Mouse (Mus musculus) Muller cell, postnatal 12 days (primary cell): Measurements from ENCODE around the gene Nipbl.
A peak's percentile ranks its signal among the peaks of the same experiment; 100 is the strongest.
"Not testable (repeated sequence)": the region's sequence is repeated elsewhere in the genome, so short reads cannot be mapped to it uniquely, and the experiment has no call there.

Experiments used
- DNase-seq: peaks from one replicate; pipeline ENCODE4 v3.0.0-alpha.2; 2015; ENCODE audit errors: inconsistent ontology term

The Nipbl gene

GRCm38 (mm10) chr15:8294150-8294549 is 150.1 kb downstream of the Nipbl start:
- DNase-seq: no peak

- DNase-seq: peak; percentile 24
Measured at GRCm38 (mm10) chr15:8291251-8291650, 153.0 kb downstream of the Nipbl start.

GRCm38 (mm10) chr15:8282155-8282554 is 162.1 kb downstream of the Nipbl start:
- DNase-seq: no peak

- no peak for DNase-seq
Measured at GRCm38 (mm10) chr15:8281701-8282100, 162.6 kb downstream of the Nipbl start.

- peak; percentile 44 for DNase-seq
Measured at GRCm38 (mm10) chr15:8279929-8280610, 164.2 kb downstream of the Nipbl start.

GRCm38 (mm10) chr15:8279320-8279779 is 164.9 kb downstream of the Nipbl start:
- DNase-seq: peak; percentile 22

- not testable (repeated sequence) for DNase-seq
Measured at GRCm38 (mm10) chr15:8277916-8278315, 166.3 kb downstream of the Nipbl start.

- no peak for DNase-seq
Measured at GRCm38 (mm10) chr15:8271952-8272351, 172.3 kb downstream of the Nipbl start.

- DNase-seq: no peak
Measured at GRCm38 (mm10) chr15:8268231-8268630, 176.0 kb downstream of the Nipbl start.

- DNase-seq: no peak
Measured at GRCm38 (mm10) chr15:8267211-8267610, 177.1 kb downstream of the Nipbl start.

GRCm38 (mm10) chr15:8265946-8266345 is 178.3 kb downstream of the Nipbl start:
- no peak for DNase-seq
